Mouse (Mus musculus) layer of hippocampus, postnatal 36 days (tissue): ENCODE measurements around the gene Cx3cr1. TPM values are rescaled to one million over a fixed set of nuclear protein-coding genes. Genes with fewer than 3 reads are reported as not detected.
"Not testable (repeated sequence)": the region's sequence is repeated elsewhere in the genome, so short reads cannot be mapped to it uniquely, and the experiment has no call there.

Source experiments
- DNase-seq, 2 experiments: peaks; one replicate each; pipeline ENCODE4 v3.0.0; 2022
- total RNA-seq, 2 experiments: library from RNA; stranded (reverse); gene quantifications; 2 replicates each; pipeline ENCODE4 v1.2.3; 2021

Gene Cx3cr1
- total RNA-seq: 10 to 100 TPM; 29.0 to 30.9 TPM

GRCm38 (mm10) chr9:120069779-120070178 is at the start of gene Cx3cr1:
Cx3cr1 (minus strand) TSS chr9:120069879.
- no peak for DNase-seq

DNA sequence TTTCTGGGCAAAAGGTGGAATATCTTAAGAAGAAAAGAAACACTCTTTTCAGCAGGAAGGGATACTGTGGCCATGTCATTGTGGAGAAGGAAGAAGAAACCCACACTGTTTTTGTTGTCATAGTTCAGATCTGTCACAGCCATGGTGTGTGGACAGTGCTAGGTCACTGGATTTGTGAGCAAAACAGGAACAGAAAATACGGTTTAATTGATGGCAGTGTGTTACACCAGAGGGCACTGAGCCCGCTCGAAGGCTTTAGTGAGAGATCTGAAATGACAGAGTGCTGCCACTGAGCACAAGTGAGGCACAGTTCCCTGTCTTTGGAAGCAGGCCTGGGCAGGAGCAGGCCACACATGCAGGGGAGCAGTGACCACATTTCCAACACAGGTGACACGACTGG is 48.5 kb upstream of the Cx3cr1 start:
- DNase-seq: no peak

DNA sequence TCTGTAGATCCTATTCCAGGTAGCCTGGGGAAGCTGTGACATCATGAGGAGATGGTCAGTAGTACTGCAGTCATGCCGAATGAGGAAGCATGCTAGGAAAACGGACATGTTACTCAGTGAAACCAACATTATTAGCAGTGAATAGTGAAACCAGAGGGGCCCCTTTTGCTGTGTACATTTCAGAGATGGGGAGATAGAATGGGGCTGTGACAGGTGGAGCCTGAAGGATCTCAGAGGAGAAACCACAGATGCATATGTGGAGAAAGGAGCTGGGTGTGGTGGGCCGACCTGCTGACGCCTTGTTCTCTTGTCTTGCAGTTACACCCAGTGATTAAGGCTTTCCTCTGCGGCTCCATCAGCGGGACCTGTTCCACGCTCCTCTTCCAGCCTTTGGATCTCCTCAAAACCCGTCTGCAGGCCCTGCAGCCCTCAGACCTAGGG is 46.5 kb upstream of the Cx3cr1 start:
- DNase-seq: no peak

- DNase-seq: no peak
Observed at GRCm38 (mm10) chr9:120115580-120115979, 45.9 kb upstream of the Cx3cr1 start.

- no peak for DNase-seq
Observed at GRCm38 (mm10) chr9:120114789-120115151, 45.1 kb upstream of the Cx3cr1 start.

GRCm38 (mm10) chr9:120114051-120114788 is 44.5 kb upstream of the Cx3cr1 start:
- DNase-seq: no peak

- no peak for DNase-seq
Observed at GRCm38 (mm10) chr9:120113456-120113855, 43.8 kb upstream of the Cx3cr1 start.

GRCm38 (mm10) chr9:120112472-120112871 is 42.8 kb upstream of the Cx3cr1 start:
- DNase-seq: no peak

DNA sequence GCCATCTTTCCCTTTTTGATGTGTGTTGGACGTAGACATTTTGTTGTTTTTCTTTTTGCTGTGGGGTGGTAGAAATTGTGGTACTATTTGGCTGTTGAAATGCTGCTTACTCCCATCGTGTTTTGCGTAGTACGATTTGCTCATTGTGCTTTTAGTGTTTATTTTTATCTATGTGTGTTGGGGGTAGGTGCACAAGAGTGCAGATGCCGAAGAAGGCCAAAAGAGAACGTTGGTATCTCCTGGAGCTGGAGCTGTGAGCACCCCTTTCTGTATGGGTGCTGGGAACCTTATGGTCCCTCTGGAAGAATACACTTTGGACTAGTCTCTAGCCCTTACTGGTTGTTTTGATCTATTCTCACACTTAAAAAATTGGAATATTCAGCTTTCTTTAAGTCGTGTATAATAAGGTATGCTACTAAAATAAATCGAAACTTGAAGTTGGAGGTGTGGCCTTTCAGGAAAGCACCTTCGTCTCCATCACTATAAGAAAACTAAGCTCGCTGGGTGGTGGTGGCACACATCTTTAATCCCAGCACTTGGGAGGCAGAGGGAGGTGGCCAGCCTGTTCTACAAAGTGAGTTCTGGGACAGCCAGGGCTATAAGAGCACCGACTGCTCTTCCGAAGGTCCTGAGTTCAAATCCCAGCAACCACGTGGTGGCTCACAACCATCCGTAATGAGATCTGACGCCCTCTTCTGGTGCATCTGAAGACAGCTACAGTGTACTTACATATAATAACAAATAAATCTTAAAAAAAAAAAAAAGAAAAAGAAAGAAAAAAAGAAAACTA is 41.7 kb upstream of the Cx3cr1 start:
- DNase-seq: no peak

- peak; percentile 94 to 95 for DNase-seq
Observed at GRCm38 (mm10) chr9:120110211-120111018, 40.7 kb upstream of the Cx3cr1 start, which contains the start of gene Slc25a38. Slc25a38 (plus strand) TSS chr9:120110374.

DNA sequence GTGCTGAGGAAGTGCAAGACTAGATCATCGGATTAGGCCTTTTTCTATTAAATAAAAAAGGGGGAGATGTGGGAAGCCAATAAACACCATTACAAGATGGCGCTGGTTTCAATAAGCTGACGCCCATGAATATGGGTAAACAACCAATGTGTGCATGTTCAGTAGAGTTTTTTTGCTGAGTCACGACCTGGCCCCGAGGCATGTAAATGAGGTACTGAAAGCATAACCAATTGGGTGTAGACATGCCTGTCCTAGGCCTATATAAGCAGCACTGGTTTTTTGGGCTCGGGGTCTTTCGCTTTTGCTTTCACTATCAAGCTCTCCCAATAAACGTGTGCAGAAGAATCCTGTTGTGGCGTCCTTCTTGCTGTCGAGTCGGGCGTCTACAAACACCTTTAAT is 39.3 kb upstream of the Cx3cr1 start:
- DNase-seq: not testable (repeated sequence)

- DNase-seq: no peak
Observed at GRCm38 (mm10) chr9:120101165-120101564, 31.5 kb upstream of the Cx3cr1 start.

DNA sequence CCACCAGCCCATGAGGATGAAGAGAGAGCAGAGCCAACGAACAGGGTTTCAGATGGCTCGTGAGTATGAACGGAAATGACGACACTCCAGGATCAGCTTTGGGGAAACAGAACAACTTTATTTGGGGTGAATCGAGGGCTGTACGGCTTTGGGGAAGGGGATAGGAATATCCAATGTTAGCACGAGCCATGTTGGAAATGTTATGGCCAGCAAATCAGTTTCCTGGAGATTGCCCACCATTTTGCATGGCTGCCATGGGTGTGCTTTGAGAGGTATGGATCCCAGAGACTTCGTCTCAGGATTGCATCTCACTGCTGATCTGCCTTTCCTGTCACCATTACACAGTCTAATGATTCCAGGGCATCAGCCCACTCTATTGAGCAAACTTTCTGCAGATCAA is 29.6 kb upstream of the Cx3cr1 start:
- no peak for DNase-seq

DNA sequence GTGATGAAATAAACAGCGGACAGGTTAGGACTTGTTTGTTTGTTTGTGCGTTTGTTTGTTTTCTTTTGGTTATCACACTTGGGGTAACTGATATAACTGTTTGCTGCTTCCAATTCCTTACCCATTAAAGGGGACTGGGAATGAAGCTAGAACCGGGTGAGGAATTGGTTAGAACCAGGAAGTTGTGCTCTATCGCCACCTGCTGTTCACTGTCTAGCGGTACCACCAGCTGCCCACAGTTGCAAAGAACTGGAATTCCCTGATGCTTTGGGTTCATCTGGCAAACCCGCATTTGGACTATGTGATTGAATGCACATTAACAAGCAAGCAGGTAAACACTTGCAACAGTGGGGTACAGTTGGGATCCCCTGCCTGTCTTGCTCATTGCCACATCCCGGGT is 29.0 kb upstream of the Cx3cr1 start:
- peak; percentile 63 to 70 for DNase-seq

GRCm38 (mm10) chr9:120095886-120096285 is 26.2 kb upstream of the Cx3cr1 start:
- DNase-seq: no peak

- DNase-seq: no peak
Observed at GRCm38 (mm10) chr9:120093701-120094100, 24.0 kb upstream of the Cx3cr1 start.

- no peak for DNase-seq
Observed at GRCm38 (mm10) chr9:120091696-120092238, 22.1 kb upstream of the Cx3cr1 start, which contains the start of gene Ccr8. Ccr8 (plus strand) TSS chr9:120092114.

GRCm38 (mm10) chr9:120091086-120091485 is 21.4 kb upstream of the Cx3cr1 start:
- no peak for DNase-seq

GRCm38 (mm10) chr9:120089125-120089524 is 19.4 kb upstream of the Cx3cr1 start:
- no peak for DNase-seq

GRCm38 (mm10) chr9:120084406-120084805 is 14.7 kb upstream of the Cx3cr1 start:
- no peak for DNase-seq

- no peak for DNase-seq
Observed at GRCm38 (mm10) chr9:120083158-120083894, 13.6 kb upstream of the Cx3cr1 start.

DNA sequence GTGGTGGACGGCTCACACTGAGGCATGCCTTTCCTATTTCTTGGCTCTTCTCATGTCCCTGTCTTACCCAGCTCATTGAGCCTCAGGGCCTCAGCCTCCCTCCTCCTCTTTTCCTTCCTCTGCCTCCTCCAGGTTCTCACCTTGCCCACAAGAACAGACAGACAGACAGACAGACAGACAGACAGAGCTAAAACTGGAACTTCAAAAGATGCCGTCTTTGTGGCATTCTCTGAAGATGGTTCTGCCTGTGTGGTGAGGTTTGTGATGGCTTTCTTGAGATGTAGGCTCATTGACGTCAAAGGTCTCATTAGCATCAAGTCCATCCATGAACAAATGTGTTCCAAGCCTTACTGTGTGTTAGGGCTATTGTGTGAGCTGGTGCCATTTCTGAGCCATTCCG is 13.0 kb upstream of the Cx3cr1 start:
- DNase-seq: no peak
